Mouse (Mus musculus) layer of hippocampus, adult 8-10 months (tissue): ENCODE data around the gene Cpne7. TPM values are rescaled to one million over a fixed set of nuclear protein-coding genes. Genes with fewer than 3 reads are reported as not detected.

Experiments used
- DNase-seq, 2 experiments: peaks; one replicate each; pipeline ENCODE4 v3.0.0; 2022; ENCODE audit warnings: low spot score in 2 of 2
- total RNA-seq, 4 experiments: library from RNA; stranded (reverse); gene quantifications; 2 replicates each; pipeline ENCODE4 v1.2.4; 2022

Cpne7 gene
- total RNA-seq, 4 experiments from 2014 or later: 277 to 341 (median 303) TPM

DNA sequence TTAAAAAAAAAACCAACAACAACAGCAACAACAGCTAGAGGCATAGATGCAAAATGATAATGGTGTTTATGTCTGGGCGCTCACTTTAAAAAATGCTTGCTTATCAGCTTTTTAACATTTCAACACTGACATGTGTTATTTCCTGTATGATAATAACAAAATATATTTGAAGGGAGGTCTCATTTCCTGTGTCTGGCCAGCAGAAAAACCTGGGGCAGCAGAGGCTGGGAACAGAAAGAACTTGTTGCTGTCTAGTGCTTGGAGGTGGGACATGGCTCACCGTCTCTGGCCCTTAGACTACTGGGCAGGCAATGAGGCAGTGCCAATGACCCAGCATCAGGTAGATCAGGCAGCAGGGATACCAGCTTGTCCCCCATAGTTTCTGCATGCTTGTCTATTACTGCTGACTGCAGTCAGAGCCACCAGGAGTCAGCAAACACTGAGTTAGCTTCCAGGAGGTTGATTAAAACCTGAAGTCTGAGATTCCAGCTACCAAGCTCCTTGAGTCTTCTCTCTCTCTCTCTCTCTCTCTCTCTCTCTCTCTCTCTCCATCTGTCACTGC lies 3.2 kb upstream of the Cpne7 start:
- DNase-seq: no peak

DNA sequence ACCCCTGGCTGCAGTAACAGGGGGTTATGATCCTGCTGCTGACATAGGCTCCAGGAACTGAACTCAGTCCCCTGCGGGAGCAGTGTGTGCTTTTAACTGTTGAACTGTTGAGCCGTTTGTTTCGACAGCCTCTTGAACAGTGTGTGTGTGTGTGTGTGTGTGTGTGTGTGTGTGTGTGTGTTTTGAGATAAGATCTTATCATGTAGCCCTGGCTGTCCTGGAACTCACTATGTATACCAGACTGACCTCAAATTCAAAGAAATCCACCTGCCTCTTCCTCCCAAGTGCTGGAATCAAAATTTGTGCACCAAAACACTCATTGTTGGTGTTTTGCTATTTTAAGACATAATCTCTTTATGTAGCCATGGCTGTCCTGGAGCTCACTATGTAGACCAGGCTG lies 2.5 kb upstream of the Cpne7 start:
- DNase-seq: no peak

DNA sequence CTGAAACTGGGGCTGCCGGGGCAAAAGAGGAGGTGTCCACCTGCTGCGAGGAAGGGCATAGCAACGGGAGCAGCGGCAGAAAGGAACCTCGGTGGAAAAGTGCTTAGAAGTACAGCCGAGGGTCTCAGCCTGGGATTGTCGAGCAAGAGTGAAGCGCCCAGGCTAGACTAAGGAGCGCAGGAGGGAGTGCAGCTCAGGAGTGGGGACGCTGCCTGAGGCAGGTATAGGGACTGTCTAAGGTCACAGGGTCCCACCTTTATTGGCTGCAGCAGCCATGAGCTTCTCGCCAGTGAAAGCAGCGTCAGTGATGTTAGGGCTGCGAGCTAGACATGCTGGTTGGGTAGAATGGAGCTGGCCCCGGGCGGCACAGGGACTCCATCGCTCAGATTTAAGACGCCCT lies 570 bp downstream of the Cpne7 start:
- DNase-seq: no peak

DNA sequence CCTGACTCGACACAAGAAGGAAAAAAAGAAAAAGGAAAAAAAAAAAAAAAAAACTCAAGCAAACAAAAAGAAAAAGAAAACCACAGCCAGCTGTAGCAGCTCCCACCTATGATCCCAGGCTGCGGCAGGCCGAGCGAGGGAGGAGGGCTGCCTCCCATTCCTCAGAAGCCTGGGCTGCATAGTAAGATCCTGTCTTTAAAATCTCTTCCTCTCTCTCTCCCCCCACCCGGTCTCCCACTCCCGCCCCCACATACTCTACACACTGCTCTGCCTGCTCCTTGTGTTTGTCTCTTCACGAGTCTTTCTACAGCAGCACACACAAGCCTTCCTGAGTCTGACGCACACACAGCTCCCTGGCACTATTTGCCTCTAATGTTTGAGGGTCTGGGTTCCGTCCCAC lies 4.9 kb downstream of the Cpne7 start:
- no peak for DNase-seq

DNA sequence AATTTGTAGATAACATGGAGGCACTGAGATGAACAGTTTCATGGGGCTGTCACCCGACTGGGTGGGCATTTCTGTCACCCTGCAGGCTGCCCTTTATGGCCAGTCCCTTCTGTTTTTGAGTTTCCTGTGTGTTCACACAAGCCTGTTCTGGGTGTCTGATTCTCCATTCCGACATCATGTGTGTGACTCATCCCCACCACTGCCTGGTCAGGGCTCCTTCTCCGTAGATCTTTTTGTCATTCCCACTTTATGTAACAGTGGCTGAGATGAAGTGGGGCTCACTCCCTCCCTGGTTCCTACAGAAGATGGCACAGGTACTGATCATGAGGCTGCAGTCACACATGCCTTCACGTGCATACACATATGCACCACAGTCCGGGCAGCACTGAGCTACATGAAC lies 5.5 kb downstream of the Cpne7 start:
- no peak for DNase-seq

DNA sequence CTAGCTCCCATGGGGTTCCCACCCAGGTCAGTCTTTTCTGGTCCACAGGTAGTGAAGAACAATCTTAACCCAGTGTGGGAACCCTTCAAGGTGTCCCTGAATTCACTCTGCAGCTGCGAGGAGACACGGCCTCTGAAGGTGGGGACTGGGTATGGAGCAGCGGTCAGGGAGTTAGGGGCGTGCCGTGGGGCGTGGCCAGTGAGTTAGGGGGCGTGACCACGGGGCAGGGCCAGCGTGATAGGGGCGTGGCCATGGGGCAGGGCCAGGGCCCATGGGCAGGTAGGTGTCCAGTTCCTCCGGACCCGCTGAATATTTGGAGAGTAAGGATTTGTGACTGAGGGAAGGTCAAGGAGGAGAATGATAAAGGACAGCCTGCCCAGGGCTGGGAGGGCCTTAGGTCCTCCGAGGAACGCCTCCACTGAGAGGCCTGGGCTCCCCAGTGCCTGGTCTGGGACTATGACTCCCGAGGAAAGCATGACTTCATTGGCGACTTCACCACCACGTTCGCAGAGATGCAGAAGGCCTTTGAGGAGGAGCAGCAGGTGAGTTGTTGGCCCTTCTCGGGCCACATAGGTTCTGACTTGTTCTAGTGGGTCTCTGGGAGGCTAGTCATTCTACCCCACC lies 9.1 kb downstream of the Cpne7 start:
- no peak for DNase-seq

DNA sequence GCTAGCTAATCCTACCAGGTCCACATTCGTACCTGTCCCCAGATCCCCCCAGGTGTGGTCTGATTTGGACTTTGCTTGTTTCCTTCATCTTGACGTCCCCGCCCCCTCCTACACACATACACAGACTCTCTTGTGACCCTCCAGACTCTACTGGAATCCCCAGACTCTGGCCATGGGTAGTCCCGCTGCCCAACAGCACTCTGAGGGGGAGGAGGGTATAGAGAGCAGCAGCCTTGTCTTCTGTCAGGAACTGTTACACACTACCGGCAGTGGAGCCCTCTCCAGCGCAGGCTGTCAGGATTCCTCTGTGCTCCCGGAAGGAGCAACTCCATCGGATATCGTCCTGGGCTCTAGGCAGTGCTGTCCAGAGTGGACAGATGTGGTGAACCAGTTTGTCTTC lies 13.9 kb downstream of the Cpne7 start:
- DNase-seq: no peak

DNA sequence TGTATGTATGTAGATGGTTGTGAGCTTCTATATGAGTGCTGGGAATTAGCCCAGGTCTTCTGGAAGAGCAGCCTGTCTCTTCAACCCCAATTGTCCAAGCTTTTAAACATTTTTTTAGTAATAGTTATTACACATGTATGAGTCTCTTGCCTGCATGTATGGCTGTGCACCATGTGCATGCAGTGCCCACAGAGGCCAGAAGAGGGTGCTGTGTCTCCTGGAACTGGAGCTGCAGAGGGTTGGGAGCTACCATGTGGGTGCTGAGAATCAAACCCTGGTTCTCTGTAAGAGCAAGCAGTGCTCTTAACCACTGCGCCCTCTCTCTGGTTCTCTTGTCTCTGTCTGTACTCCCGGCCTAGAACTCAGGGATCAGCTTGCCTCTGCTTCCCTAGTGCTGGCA lies 15.8 kb downstream of the Cpne7 start:
- no peak for DNase-seq

DNA sequence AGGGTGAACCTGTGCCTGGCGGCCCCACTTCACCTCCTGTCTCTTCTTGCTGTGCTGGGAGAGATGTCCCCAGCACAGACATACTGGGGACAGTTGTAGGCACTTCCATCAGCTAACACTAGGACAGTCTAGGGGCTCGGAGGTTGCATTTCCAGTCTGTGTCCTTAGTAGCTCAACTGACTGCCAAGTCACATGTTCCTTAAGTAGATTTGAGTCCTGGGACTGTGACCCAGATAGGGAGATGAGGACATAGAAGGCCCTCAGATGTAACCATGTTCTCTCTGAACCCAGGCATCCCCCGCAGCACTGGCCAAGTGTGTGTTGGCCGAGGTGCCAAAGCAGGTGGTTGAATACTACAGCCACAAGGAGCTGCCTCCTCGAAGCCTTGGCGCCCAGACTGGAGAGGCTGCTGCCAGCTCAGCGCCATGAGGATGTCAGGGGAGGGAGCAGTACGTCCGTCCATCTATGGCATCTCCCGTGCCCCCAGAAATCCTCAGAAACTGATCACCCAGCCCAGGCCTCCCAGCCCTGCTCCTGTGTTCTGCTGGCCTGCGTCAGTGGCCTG lies 17.1 kb downstream of the Cpne7 start:
- no peak for DNase-seq

DNA sequence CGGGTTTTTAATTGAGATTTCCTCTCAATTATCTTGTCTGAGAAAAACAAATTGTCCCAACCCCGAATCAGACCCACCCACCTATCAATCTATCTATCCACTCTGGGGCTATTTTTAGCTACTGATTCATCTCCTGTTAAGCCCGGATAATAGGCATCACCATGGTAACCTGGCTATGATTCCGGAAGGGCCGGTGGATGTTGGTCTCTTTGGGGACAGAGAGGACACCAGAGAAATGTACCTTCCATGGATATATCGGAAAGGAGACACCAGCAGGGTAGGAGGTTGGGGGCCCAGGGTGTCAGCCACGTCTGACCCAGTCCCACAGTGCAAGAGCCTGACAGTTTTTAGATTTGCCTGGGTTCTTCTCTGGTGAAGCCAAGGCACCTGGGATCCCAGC lies 18.2 kb downstream of the Cpne7 start:
- peak in 1 of 2 experiments; percentile 49 for DNase-seq

DNA sequence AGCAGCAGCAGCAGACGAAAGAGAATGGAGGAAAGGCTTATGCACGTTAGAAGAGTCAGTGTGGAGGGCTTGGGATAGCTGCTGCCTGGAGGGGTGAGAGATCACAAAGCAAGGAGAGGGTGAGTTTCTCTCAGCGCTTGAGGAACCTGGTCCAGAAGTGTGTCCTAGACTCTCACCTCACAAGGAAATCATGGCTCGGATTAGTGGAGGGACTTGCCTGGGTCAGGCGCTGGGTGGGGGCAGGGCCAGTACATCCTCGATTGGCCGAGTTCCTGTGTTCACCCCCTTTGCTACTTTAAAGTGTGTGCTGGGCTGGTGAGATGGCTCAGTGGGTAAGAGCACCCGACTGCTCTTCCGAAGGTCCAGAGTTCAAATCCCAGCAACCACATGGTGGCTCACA lies 18.6 kb downstream of the Cpne7 start:
- no peak for DNase-seq

DNA sequence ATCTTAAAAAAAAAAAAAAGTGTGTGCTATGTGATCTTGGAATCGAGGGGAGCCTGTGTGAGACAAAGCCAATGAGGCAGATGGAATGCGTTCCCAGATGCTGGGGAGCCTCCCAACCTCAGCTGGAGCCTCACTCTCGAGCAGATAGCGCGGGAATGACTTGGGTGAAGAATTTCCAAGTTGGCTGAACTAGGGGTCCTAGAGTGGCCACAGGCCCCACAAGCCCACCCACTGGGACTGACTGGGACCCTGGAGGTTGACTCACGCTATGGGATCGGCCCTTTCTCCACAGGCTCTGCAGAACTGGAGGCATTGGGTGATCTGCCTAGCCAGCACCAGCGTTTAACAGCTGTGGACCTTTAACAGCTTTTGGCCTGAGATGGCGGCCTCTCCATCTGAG lies 19.1 kb downstream of the Cpne7 start:
- no peak for DNase-seq

DNA sequence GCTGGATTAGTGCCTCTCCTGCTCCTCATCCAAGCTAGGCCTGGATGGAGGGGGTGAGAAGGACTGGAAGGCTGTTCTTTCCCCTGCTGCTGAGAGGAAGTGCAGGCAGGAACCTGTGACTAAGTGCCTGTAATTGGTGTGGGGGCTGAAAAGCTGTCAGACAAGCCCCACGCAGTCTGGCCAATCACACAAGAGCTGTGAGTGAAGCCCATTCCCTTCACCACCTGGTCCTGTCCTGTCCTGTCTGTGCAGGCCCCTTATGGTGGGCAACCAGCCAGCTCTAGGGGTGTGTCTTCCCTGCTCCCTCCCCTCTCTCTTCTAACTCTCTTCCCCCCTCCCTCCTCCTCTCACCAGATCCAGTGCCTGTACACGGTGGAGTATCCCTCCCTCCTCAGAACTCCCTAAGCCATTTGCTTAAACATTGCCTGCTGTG lies 20.5 kb downstream of the Cpne7 start:
- peak; percentile 74 to 75 for DNase-seq

DNA sequence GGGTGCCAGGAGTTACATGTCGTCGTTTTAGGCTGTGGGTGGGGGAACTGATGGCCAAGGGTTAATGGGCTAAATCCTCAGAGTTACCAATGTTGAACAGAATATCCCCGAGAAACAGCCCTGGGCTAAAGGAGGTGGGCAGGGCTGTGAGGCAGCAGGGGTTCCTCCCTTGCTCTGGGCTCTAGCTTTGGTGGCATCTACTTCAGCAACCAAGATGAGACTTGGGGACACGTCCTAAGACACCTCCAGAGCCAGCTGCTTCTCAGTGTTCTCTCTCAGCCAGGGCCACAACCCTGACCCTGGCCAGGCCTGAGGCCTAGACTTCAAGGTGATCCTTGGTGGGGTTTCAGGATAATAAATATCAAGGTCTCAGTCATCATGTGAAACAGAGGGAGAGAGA lies 21.6 kb downstream of the Cpne7 start:
- no peak for DNase-seq

DNA sequence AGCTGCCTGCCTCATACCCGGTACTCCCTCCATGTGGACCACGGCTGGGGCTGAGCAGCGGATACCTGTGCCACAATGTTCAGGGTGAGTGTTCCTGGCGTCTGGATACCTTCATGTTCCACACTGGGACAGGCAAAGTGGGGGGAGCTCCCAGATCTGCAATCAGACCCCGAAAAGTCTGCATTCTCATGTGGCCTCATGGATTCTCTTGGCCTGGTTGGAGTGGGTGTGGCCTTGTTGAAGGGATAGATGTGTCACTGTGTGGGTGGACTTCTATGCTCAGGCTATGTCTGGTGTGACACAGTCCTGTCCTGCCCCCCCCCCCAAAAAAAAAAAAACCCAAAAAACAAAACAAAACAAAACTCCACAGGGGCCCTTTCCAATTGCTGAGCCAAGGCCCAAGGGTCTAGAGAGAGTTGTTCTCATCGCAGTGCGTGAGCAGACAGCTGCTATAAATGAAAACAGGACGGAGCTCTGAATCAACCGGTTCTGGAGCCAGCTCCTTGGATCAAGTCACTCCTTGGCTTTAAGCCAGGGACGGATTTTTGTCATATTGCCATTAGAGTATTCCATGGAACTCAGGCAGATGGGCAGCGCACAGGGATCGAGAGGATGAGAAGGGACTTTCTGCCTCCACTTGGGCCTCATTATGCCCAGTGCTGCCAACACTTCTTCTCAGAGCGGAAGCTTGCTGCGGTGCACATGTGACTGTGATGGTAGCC lies 24.7 kb downstream of the Cpne7 start:
- peak; percentile 74 for DNase-seq

DNA sequence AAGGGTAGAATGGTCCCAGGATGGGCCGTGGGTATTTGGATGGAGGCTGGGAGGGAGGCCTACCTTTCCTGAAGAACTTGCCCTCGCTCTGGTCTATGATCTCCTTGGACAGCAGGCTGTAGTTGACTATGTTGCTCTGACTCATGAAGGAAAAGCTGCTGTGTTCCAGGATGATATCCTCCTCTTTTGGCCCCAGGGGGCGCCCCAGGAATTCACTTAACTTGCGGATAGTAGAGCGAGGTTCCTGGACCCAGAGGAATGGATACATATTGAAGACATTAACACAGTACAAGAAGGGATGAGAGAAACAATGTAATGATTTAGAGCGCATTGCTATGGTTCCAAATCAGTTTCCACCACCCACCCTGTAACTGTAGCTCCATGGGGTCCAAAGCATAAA lies 28.1 kb downstream of the Cpne7 start:
- DNase-seq: no peak

DNA sequence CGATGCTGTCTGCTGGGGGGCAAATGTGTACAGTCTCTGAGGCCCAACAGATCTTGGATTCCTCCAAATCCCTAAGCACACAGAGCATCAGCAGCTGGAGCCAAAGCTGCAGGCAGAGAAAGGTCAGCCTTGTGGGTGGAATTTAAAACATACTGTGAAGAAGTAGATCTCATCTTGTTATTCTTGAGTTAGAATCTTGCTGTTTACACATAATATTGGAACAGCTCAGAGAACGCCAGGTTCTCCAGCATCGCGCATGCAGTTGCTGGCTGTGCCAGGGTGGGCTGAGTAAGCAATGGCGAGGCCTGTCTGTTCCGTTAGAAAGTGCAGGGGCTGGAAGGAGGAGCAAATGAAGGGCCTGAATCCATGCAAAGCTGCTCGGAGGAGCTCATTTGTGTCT lies 29.2 kb downstream of the Cpne7 start:
- peak; percentile 48 to 68 for DNase-seq

DNA sequence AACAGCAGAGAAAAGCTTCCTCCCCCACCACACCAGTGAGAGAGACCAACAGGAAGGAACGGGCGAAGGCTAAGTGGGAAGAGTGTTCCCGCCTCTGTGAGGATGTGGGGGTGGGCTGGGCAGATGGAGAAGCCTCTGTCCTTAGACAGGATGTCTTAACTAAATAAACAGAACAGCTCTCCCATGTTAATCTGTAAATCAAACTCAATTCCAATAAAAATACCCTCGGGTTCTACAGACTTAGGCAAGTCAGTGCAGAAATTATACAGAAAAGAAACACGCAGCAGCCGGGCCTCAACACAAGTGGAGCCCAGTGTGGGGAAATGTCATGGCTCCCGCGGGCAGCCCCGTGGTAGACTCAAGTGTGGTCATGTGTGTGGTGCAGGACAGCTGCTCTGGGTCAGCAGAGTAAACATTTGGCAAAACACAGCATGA lies 33.6 kb downstream of the Cpne7 start:
- DNase-seq: peak in 1 of 2 experiments; percentile 63

DNA sequence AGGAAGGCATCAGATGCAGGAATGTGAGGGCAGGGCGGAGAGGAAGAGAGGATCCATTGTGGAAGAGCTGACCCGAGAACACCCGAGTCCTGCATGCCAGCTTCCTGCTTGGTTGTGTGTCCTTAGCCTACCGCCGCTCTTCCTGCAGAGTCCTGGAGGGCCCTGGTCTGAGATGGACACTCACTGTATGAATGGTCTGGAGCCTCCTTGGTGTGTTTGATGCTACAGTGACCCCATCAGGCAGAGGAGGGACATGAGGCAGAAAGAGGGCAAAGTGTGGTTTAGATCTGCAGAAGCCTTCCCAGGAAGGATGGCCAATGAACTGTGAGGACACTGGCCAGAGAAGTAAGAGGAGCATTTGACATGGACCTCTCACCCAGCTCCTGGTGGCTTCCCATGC lies 38.0 kb downstream of the Cpne7 start:
- no peak for DNase-seq

DNA sequence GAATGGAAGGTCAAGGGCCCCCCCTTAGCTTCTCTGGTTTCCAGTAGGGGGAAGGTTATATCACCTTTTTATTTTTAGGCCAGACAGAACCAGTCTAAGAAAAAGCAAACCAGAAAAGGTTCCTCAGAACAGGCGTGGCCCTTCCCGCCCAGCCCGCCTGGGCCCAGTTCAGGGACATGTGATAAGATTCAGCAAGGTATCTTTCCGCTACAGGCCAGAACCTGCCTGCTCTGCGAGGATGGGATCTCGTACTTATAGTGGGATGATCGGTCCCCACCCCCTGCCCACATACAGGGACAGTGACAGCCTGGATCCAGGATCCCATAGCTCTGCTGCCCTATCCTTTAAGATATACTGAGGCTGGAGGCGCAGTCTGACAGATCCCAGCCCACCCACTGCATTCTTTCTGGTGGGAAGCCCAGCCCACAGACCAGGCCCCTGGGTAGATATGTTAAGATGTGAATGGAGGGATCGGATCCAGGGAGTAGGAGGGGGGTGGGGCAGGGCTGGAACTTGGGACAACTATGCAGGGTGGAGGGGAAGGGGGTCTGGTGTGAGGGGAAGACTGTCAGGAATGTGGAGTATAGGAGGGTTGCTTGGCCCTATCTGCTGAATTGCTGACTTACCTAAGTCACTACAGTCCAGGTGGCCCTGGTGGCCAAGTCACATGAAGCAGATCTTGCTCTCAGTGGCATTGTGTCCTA lies 39.0 kb downstream of the Cpne7 start:
- no peak for DNase-seq

DNA sequence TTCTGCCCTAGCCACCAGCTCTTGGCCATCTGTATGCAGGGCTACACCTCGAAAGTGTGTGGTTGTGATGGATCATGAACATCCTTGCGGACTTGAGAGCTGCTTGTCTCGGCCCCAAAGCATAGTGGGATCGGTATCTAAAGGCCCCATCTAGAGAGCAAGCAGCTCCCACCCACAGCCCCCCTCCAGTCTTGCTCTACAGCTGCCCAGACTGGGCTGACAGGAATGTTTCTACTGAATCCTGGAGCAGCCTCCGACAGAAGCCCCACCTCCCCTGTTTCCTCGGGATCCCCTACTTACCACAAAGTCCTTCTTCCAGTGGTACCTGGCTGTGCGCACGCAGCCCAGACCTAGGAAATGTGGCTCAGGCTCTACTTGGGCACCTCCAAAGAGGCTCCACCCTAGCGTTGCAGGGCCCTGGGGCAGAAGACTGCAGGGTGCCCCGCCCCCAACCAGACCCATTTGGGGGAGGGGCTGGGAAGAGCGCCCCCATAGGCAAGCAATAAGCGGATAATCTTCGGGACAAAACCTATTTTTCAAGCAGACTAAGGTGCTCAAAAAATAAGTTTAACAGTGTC lies 40.8 kb downstream of the Cpne7 start, which contains the start of gene Sult5a1:
Sult5a1 (minus strand) TSS at position 428 of the 578 bp plus-strand sequence.
- DNase-seq: no peak

DNA sequence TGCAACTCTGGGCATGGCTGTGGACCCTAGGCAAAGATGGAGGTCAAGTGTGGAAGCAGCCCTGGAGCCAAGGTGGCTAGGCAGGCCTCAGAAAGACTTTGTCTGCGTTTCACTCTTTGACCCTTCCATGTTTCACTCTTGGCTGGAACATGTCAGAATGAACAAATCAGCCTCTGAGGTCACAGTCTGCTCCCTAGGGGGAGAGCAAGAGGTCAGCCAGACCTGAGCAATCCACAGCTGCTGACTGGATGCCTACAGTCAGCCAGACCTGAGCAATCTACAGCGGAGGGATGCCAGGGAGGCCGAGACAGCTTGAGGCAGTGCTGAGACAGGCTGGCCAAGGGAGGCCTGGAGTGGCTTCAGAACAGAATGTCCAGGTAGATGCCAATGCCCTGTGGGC lies 64.2 kb downstream of the Cpne7 start:
- DNase-seq: no peak
